Mouse (Mus musculus) limb, embryonic 10.5 days (tissue): ENCODE results near the gene Ppp2r5b. TPM values are rescaled to one million over a fixed set of nuclear protein-coding genes. Genes with fewer than 3 reads are reported as not detected.

Experiments used
- DNase-seq: peaks from one replicate; pipeline ENCODE4 v3.0.0-alpha.2; 2017; ENCODE audit warnings: low spot score
- H3K27ac ChIP-seq: fragments of 300-500 bp; sonication (generic); 2 replicates; pipeline ENCODE4 v1.5.1; 2016; ENCODE audit warnings: mild to moderate bottlenecking
- H3K27me3 ChIP-seq: fragments of 300-500 bp; sonication (generic); 2 replicates; pipeline ENCODE4 v1.6.1; 2016; ENCODE audit warnings: low read depth, mild to moderate bottlenecking; ENCODE audit not compliant: poor library complexity, severe bottlenecking
- H3K36me3 ChIP-seq: fragments of 300-500 bp; sonication (generic); 2 replicates; pipeline ENCODE4 v1.6.1; 2016; ENCODE audit warnings: mild to moderate bottlenecking, moderate library complexity
- H3K4me1 ChIP-seq: fragments of 300-500 bp; sonication (generic); 2 replicates; pipeline ENCODE4 v1.6.1; 2016
- H3K4me3 ChIP-seq: fragments of 300-500 bp; sonication (generic); 2 replicates; pipeline ENCODE4 v1.5.1; 2016; ENCODE audit warnings: mild to moderate bottlenecking, moderate library complexity
- H3K9me3 ChIP-seq: fragments of 300-500 bp; sonication (generic); replicated peaks from 2 replicates; pipeline ENCODE4 v1.6.1; 2016; ENCODE audit warnings: mild to moderate bottlenecking
- WGBS: fragments of 180-500 bp; shearing (Covaris S2); methylation state at CpG from one replicate; pipeline ENCODE4 v1.1.7; 2016; 5-methylcytosine and 5-hydroxymethylcytosine counted together
- polyA plus RNA-seq: library from polyadenylated mRNA; unstranded; fragments of >200 nt; fragmentation: Nextera tagmentation; extraction: Ambion mirVana; gene quantifications from 2 replicates; pipeline ENCODE4 v1.2.1, GENCODE M21; 2016

The Ppp2r5b gene
- polyA plus RNA-seq: 16.6 and 17.2 TPM in 2 replicates

- peak within 1 kb of the TSS; percentile 76 for H3K4me3 ChIP-seq
- WGBS: 3% methylated on average over 48 of the region's 48 CpGs
- peak; percentile 92 for DNase-seq
Measured at GRCm38 (mm10) chr19:6235084-6236052, at the start of gene Ppp2r5b. Ppp2r5b (minus strand) TSS chr19:6235872.

DNA sequence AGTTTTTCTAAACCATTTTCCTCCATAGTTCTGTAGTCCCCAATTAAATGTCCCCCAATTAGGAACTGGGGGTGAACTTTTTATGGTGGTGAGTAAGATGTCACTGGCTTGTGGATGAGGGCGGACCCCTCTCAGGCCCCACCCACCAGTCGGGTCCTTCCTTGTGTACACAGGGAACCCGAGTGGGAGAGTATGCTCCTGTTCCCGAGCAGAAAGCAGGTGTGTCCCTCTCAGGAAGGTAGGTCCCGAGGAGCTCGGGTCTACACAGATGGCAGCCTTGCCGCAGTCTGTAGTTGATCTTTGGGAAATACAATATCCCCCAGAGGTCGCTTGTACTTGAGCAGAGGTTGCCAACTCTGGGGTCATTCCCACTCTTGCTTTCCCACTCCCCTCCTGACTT, 49.6 kb upstream of the Ppp2r5b start:
- Histone ChIP-seq H3K4me3 (no peak overlapping the region), H3K9me3 (no peaks in the 10 kb centered on the region), H3K36me3 (peaks cover 98% of the 10 kb centered on the region), H3K4me1 (peaks cover 12% of the 10 kb centered on the region), H3K27me3 (no peaks in the 10 kb centered on the region), H3K27ac (peak overlapping the region; percentile 7; the same call in 1 of the 2 replicates)
- DNase-seq: no peak
- WGBS: 78% methylated on average over 8 of the region's 8 CpGs

More at GRCm38 (mm10) chr19:6235084-6236052, at the start of gene Ppp2r5b:
- Histone ChIP-seq H3K27me3 (no peaks in the 10 kb centered on the region), H3K4me1 (peaks cover 25% of the 10 kb centered on the region), H3K9me3 (no peaks in the 10 kb centered on the region), H3K27ac (peak within 1 kb of the TSS; percentile 91), H3K36me3 (peaks cover 20% of the 10 kb centered on the region; the same call in 1 of the 2 replicates)

GRCm38 (mm10) chr19:6284502-6284901, 48.8 kb upstream of the Ppp2r5b start:
- Histone ChIP-seq H3K27ac (0 out of 2 replicates have a peak overlapping the region, but pooled peaks have one; percentile 5), H3K9me3 (no peaks in the 10 kb centered on the region), H3K4me1 (peaks cover 17% of the 10 kb centered on the region), H3K27me3 (no peaks in the 10 kb centered on the region), H3K36me3 (peaks cover 98% of the 10 kb centered on the region), H3K4me3 (no peak overlapping the region)
- WGBS: 87% methylated on average over 12 of the region's 12 CpGs
- DNase-seq: no peak

GRCm38 (mm10) chr19:6283001-6283400, 47.3 kb upstream of the Ppp2r5b start:
- no peaks in the 10 kb centered on the region for H3K9me3 ChIP-seq
- no peak overlapping the region for H3K27ac ChIP-seq
- H3K27me3 ChIP-seq: no peaks in the 10 kb centered on the region
- H3K36me3 ChIP-seq: peaks cover 90% of the 10 kb centered on the region
- no peak overlapping the region for H3K4me3 ChIP-seq
- DNase-seq: no peak
- peaks cover 25% of the 10 kb centered on the region for H3K4me1 ChIP-seq
- WGBS: 85% methylated on average over 5 of the region's 5 CpGs

- H3K27me3 ChIP-seq: no peaks in the 10 kb centered on the region
- no peaks in the 10 kb centered on the region for H3K9me3 ChIP-seq
- no peak overlapping the region for H3K4me3 ChIP-seq
- peaks cover 32% of the 10 kb centered on the region for H3K4me1 ChIP-seq
- no peak overlapping the region for H3K27ac ChIP-seq
- 85% methylated on average over 14 of the region's 14 CpGs for WGBS
- DNase-seq: no peak
- peaks cover 74% of the 10 kb centered on the region for H3K36me3 ChIP-seq
Measured at GRCm38 (mm10) chr19:6281122-6282020, 45.7 kb upstream of the Ppp2r5b start.

DNA sequence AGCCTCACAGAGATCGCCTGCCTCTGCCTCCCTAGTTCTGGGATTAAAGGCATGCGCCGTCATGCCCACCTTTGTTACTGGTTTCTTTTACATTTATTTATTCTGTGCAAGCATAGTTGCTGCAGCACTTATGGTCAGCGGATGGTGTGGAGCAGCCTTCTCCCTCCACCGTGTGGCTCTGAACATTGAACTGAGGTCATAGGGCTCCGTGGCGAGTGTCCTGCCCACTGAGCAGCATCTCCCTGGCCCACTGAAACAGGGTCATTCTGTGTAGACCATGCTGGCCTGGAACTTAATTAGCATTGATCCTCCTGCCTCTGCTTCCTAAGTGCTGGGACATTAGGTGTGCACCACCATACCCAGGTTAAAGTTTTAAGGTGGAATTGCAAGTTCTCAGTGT, 44.9 kb upstream of the Ppp2r5b start:
- WGBS: 94% methylated on average over 7 of the region's 7 CpGs
- Histone ChIP-seq H3K36me3 (peaks cover 66% of the 10 kb centered on the region), H3K27me3 (no peaks in the 10 kb centered on the region), H3K9me3 (no peaks in the 10 kb centered on the region), H3K27ac (0 out of 2 replicates have a peak overlapping the region, but pooled peaks have one; percentile 11), H3K4me1 (peaks cover 39% of the 10 kb centered on the region), H3K4me3 (no peak overlapping the region)
- DNase-seq: no peak

DNA sequence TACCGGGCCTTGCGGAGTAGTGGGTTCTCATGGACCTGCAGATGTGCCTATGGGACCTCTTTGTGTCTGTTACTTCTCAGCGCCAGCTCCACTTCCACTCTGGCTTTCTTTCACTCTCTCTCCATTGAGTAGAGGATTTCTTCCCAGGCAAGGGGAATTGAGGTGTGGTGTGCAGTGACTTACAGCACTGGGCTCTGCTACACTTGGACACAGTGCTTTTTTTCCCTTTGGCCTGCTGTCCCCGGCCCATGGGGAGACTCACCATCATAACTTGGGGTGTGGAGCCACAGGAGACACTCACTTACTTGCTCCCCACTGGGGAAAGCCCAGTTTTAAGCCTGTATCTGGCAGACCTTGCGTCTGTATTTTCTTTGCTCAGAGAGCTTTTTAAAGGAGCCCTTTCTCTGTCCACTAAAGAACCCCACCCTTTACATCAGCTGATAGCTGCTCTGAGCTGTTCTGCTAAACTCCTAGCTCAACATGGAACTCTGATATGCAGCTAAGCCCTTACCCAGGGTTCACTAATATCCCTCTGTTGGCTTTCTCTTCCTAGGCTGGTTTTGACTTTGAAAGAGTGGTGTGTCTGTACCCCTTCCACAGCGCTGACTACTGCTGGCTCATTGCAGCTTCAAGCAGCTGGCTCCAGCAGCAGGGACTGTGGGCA, 43.9 kb upstream of the Ppp2r5b start:
- Histone ChIP-seq H3K4me3 (peak overlapping the region; percentile 73; the same call in 1 of the 2 replicates), H3K27me3 (no peaks in the 10 kb centered on the region), H3K4me1 (peaks cover 43% of the 10 kb centered on the region), H3K36me3 (peaks cover 57% of the 10 kb centered on the region), H3K27ac (0 out of 2 replicates have a peak overlapping the region, but pooled peaks have one; percentile 11), H3K9me3 (no peaks in the 10 kb centered on the region)
- no peak for DNase-seq
- 92% methylated on average over 6 of the region's 6 CpGs for WGBS

DNA sequence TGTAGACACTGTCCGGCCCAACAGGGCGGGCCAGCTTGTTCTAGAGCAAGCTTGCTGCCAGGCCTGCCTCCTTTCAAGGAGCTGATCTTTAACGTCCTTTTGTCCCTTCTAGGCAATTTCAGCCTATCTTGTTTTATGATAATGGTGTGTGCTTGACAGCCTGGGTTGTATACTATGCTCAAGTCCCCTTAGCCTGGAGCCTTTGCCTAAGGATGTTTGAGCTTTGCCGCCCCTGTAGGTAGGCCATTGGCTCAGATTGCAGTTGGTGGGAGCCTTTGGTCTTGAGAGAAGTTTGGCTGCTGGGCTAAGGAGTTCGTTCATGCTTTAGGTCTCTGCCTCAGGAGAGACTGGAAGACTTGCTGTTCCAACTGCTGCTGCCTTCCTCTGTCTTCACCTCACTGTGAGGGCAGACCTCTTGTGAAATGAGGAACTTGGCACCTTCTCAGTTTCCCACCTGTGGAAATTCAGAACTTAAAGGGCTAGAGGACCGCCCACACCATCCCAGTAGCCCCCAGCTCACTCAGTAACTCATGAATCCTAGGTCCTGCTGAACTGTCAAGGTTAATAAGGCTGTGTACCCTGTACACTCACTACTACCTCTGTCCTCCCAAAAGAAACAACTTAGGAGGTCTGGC, 42.9 kb upstream of the Ppp2r5b start:
- 46% methylated on average over 6 of the region's 6 CpGs for WGBS
- no peak for DNase-seq
- Histone ChIP-seq H3K27me3 (no peaks in the 10 kb centered on the region), H3K4me3 (peak overlapping the region; percentile 73), H3K27ac (peak overlapping the region; percentile 86; the same call in 1 of the 2 replicates), H3K9me3 (no peaks in the 10 kb centered on the region), H3K36me3 (peaks cover 46% of the 10 kb centered on the region), H3K4me1 (peaks cover 43% of the 10 kb centered on the region)

GRCm38 (mm10) chr19:6277661-6278438, 42.2 kb upstream of the Ppp2r5b start:
- peak; percentile 43 for DNase-seq
- WGBS: 10% methylated on average over 10 of the region's 10 CpGs
- Histone ChIP-seq H3K4me1 (peaks cover 43% of the 10 kb centered on the region), H3K36me3 (peaks cover 39% of the 10 kb centered on the region), H3K9me3 (no peaks in the 10 kb centered on the region), H3K27ac (peak overlapping the region; percentile 86), H3K27me3 (no peaks in the 10 kb centered on the region), H3K4me3 (peak overlapping the region; percentile 73)

GRCm38 (mm10) chr19:6276426-6277421, 41.1 kb upstream of the Ppp2r5b start, which contains the start of gene Ehd1:
Ehd1 (plus strand) TSS chr19:6276725.
- peak within 1 kb of the TSS; percentile 73 for H3K4me3 ChIP-seq
- DNase-seq: peak; percentile 98
- H3K27me3 ChIP-seq: 0 out of 2 replicates have a peak, but pooled peaks cover 4% of the 10 kb centered on the region
- H3K4me1 ChIP-seq: peaks cover 43% of the 10 kb centered on the region
- no peaks in the 10 kb centered on the region for H3K9me3 ChIP-seq
- H3K27ac ChIP-seq: peak within 1 kb of the TSS; percentile 86
- H3K36me3 ChIP-seq: peaks cover 28% of the 10 kb centered on the region
- WGBS: under 1% methylated on average over 102 of the region's 106 CpGs
